Mouse (Mus musculus): ENCODE measurements around the gene Gtf3a. TPM values are rescaled to one million over a fixed set of nuclear protein-coding genes. Genes with fewer than 3 reads are reported as not detected.
A peak's percentile ranks its signal among the peaks of the same experiment; 100 is the strongest.
"Not testable (repeated sequence)": the region's sequence is repeated elsewhere in the genome, so short reads cannot be mapped to it uniquely, and the experiment has no call there.

Gtf3a gene
- polyA plus RNA-seq, 1 experiment from 2014 or later: 42.7 TPM

- Histone ChIP-seq H3K9ac (ENCODE audit: low read depth, low read length) (no peak overlapping the region), H3K36me3 (ENCODE audit: control insufficient read depth, insufficient read depth) (no peaks in the 10 kb centered on the region), H3K4me3 (ENCODE audit: low read depth, low read length) (no peak overlapping the region), H3K4me2 (ENCODE audit: low read depth, low read length) (no peak overlapping the region), H3K4me1 (ENCODE audit: control insufficient read depth, low read depth, low read length) (no peaks in the 10 kb centered on the region; the same call in 1 of the 2 replicates), H3K27me3 (ENCODE audit: control insufficient read depth, insufficient read depth, low read depth, low read length) (no peaks in the 10 kb centered on the region), H3K27ac (ENCODE audit: low read length) (no peak overlapping the region), H3K9me3 (replicated peaks; ENCODE audit: control insufficient read depth, low read length) (no peaks in the 10 kb centered on the region)
- peak; percentile 40 for ATAC-seq (ENCODE audit: low read depth)
- 24% methylated on average over 9 of the region's 9 CpGs for WGBS (ENCODE audit: insufficient replicate concordance)
These were observed 34.2 kb upstream of the Gtf3a start for GRCm38 (mm10) chr5:146914088-146914766.

GRCm38 (mm10) chr5:146916273-146916672 is 32.2 kb upstream of the Gtf3a start:
- H3K9me3 ChIP-seq (replicated peaks; ENCODE audit: control insufficient read depth, low read length): no peaks in the 10 kb centered on the region
- 60% methylated on average over 8 of the region's 8 CpGs for WGBS (ENCODE audit: insufficient replicate concordance)
- H3K36me3 ChIP-seq (ENCODE audit: control insufficient read depth, insufficient read depth): no peaks in the 10 kb centered on the region
- H3K27me3 ChIP-seq (ENCODE audit: control insufficient read depth, insufficient read depth, low read depth, low read length): no peaks in the 10 kb centered on the region
- no peak overlapping the region for H3K27ac ChIP-seq (ENCODE audit: low read length)
- no peak for ATAC-seq (ENCODE audit: low read depth)
- H3K4me3 ChIP-seq (ENCODE audit: low read depth, low read length): no peak overlapping the region
- H3K4me2 ChIP-seq (ENCODE audit: low read depth, low read length): no peak overlapping the region
- no peak overlapping the region for H3K9ac ChIP-seq (ENCODE audit: low read depth, low read length)
- H3K4me1 ChIP-seq (ENCODE audit: control insufficient read depth, low read depth, low read length): no peaks in the 10 kb centered on the region; the same call in 1 of the 2 replicates

GRCm38 (mm10) chr5:146916806-146917205 is 31.7 kb upstream of the Gtf3a start:
- H3K4me3 ChIP-seq (ENCODE audit: low read depth, low read length): no peak overlapping the region

GRCm38 (mm10) chr5:146917357-146917756 is 31.1 kb upstream of the Gtf3a start:
- H3K9ac ChIP-seq (ENCODE audit: low read depth, low read length); H3K4me2 ChIP-seq (ENCODE audit: low read depth, low read length); H3K36me3 ChIP-seq (ENCODE audit: control insufficient read depth, insufficient read depth); H3K27me3 ChIP-seq (ENCODE audit: control insufficient read depth, insufficient read depth, low read depth, low read length); H3K4me1 ChIP-seq (ENCODE audit: control insufficient read depth, low read depth, low read length); ATAC-seq (ENCODE audit: low read depth); H3K27ac ChIP-seq (ENCODE audit: low read length); H3K4me3 ChIP-seq (ENCODE audit: low read depth, low read length); H3K9me3 ChIP-seq (replicated peaks; ENCODE audit: control insufficient read depth, low read length): not testable (repeated sequence)
- 61% methylated on average over 6 of the region's 6 CpGs for WGBS (ENCODE audit: insufficient replicate concordance)

More at GRCm38 (mm10) chr5:146916806-146917205, 31.7 kb upstream of the Gtf3a start:
- no peaks in the 10 kb centered on the region; the same call in 1 of the 2 replicates for H3K4me1 ChIP-seq (ENCODE audit: control insufficient read depth, low read depth, low read length)
- WGBS (ENCODE audit: insufficient replicate concordance): 26% methylated on average over 6 of the region's 6 CpGs
- no peaks in the 10 kb centered on the region for H3K27me3 ChIP-seq (ENCODE audit: control insufficient read depth, insufficient read depth, low read depth, low read length)
- ATAC-seq (ENCODE audit: low read depth): no peak
- no peaks in the 10 kb centered on the region for H3K36me3 ChIP-seq (ENCODE audit: control insufficient read depth, insufficient read depth)
- H3K27ac ChIP-seq (ENCODE audit: low read length): no peak overlapping the region
- H3K4me2 ChIP-seq (ENCODE audit: low read depth, low read length): no peak overlapping the region
- no peaks in the 10 kb centered on the region for H3K9me3 ChIP-seq (replicated peaks; ENCODE audit: control insufficient read depth, low read length)
- no peak overlapping the region for H3K9ac ChIP-seq (ENCODE audit: low read depth, low read length)

- H3K9ac ChIP-seq (ENCODE audit: low read depth, low read length): no peak overlapping the region
- no peaks in the 10 kb centered on the region for H3K9me3 ChIP-seq (replicated peaks; ENCODE audit: control insufficient read depth, low read length)
- no peak overlapping the region for H3K27ac ChIP-seq (ENCODE audit: low read length)
- WGBS (ENCODE audit: insufficient replicate concordance): 29% methylated on average over 6 of the region's 6 CpGs
- no peaks in the 10 kb centered on the region for H3K4me1 ChIP-seq (ENCODE audit: control insufficient read depth, low read depth, low read length)
- H3K4me3 ChIP-seq (ENCODE audit: low read depth, low read length): no peak overlapping the region
- no peak for ATAC-seq (ENCODE audit: low read depth)
- no peaks in the 10 kb centered on the region for H3K27me3 ChIP-seq (ENCODE audit: control insufficient read depth, insufficient read depth, low read depth, low read length)
- H3K4me2 ChIP-seq (ENCODE audit: low read depth, low read length): peak overlapping the region; percentile 39; the same call in 1 of the 2 replicates
- no peaks in the 10 kb centered on the region for H3K36me3 ChIP-seq (ENCODE audit: control insufficient read depth, insufficient read depth)
These were observed 28.6 kb upstream of the Gtf3a start for GRCm38 (mm10) chr5:146919874-146920273.

GRCm38 (mm10) chr5:146920314-146921161 is 27.9 kb upstream of the Gtf3a start:
- H3K9me3 ChIP-seq (replicated peaks; ENCODE audit: control insufficient read depth, low read length): no peaks in the 10 kb centered on the region
- no peaks in the 10 kb centered on the region for H3K36me3 ChIP-seq (ENCODE audit: control insufficient read depth, insufficient read depth)
- no peak overlapping the region for H3K9ac ChIP-seq (ENCODE audit: low read depth, low read length)
- H3K27ac ChIP-seq (ENCODE audit: low read length): no peak overlapping the region
- no peaks in the 10 kb centered on the region for H3K4me1 ChIP-seq (ENCODE audit: control insufficient read depth, low read depth, low read length)
- 9% methylated on average over 24 of the region's 27 CpGs for WGBS (ENCODE audit: insufficient replicate concordance)
- no peak for ATAC-seq (ENCODE audit: low read depth)
- H3K4me3 ChIP-seq (ENCODE audit: low read depth, low read length): no peak overlapping the region; the same call in 1 of the 2 replicates
- no peaks in the 10 kb centered on the region for H3K27me3 ChIP-seq (ENCODE audit: control insufficient read depth, insufficient read depth, low read depth, low read length)
- peak overlapping the region; percentile 39 for H3K4me2 ChIP-seq (ENCODE audit: low read depth, low read length)

GRCm38 (mm10) chr5:146921224-146921623 is 27.2 kb upstream of the Gtf3a start:
- H3K9ac ChIP-seq (ENCODE audit: low read depth, low read length): no peak overlapping the region
- no peak overlapping the region for H3K27ac ChIP-seq (ENCODE audit: low read length)
- no peaks in the 10 kb centered on the region for H3K27me3 ChIP-seq (ENCODE audit: control insufficient read depth, insufficient read depth, low read depth, low read length)
- H3K4me3 ChIP-seq (ENCODE audit: low read depth, low read length): no peak overlapping the region
- H3K36me3 ChIP-seq (ENCODE audit: control insufficient read depth, insufficient read depth): no peaks in the 10 kb centered on the region
- H3K4me1 ChIP-seq (ENCODE audit: control insufficient read depth, low read depth, low read length): no peaks in the 10 kb centered on the region
- WGBS (ENCODE audit: insufficient replicate concordance): 40% methylated on average over 8 of the region's 8 CpGs
- H3K4me2 ChIP-seq (ENCODE audit: low read depth, low read length): no peak overlapping the region
- ATAC-seq (ENCODE audit: low read depth): no peak
- no peaks in the 10 kb centered on the region for H3K9me3 ChIP-seq (replicated peaks; ENCODE audit: control insufficient read depth, low read length)

- no peaks in the 10 kb centered on the region for H3K36me3 ChIP-seq (ENCODE audit: control insufficient read depth, insufficient read depth)
- H3K4me3 ChIP-seq (ENCODE audit: low read depth, low read length): no peak overlapping the region
- no peak overlapping the region for H3K27ac ChIP-seq (ENCODE audit: low read length)
- no peaks in the 10 kb centered on the region for H3K9me3 ChIP-seq (replicated peaks; ENCODE audit: control insufficient read depth, low read length)
- no peak overlapping the region for H3K9ac ChIP-seq (ENCODE audit: low read depth, low read length)
- no peaks in the 10 kb centered on the region for H3K4me1 ChIP-seq (ENCODE audit: control insufficient read depth, low read depth, low read length)
- no peak overlapping the region for H3K4me2 ChIP-seq (ENCODE audit: low read depth, low read length)
- H3K27me3 ChIP-seq (ENCODE audit: control insufficient read depth, insufficient read depth, low read depth, low read length): no peaks in the 10 kb centered on the region
- no peak for ATAC-seq (ENCODE audit: low read depth)
- WGBS (ENCODE audit: insufficient replicate concordance): 55% methylated on average over 5 of the region's 5 CpGs
These were observed 24.9 kb upstream of the Gtf3a start for GRCm38 (mm10) chr5:146923547-146923946.

- Histone ChIP-seq H3K27me3 (ENCODE audit: control insufficient read depth, insufficient read depth, low read depth, low read length) (no peaks in the 10 kb centered on the region), H3K27ac (ENCODE audit: low read length) (no peak overlapping the region), H3K9me3 (replicated peaks; ENCODE audit: control insufficient read depth, low read length) (no peaks in the 10 kb centered on the region), H3K36me3 (ENCODE audit: control insufficient read depth, insufficient read depth) (no peaks in the 10 kb centered on the region), H3K4me1 (ENCODE audit: control insufficient read depth, low read depth, low read length) (no peaks in the 10 kb centered on the region), H3K4me2 (ENCODE audit: low read depth, low read length) (no peak overlapping the region), H3K9ac (ENCODE audit: low read depth, low read length) (no peak overlapping the region), H3K4me3 (ENCODE audit: low read depth, low read length) (no peak overlapping the region)
- WGBS (ENCODE audit: insufficient replicate concordance): 69% methylated on average over 5 of the region's 5 CpGs
- no peak for ATAC-seq (ENCODE audit: low read depth)
These were observed 21.8 kb upstream of the Gtf3a start for GRCm38 (mm10) chr5:146926673-146927072.

Measured in liver, embryonic 16.5 days (tissue).